Mouse (Mus musculus): Measurements from ENCODE around the gene Xcr1.

Gene Xcr1

DNA sequence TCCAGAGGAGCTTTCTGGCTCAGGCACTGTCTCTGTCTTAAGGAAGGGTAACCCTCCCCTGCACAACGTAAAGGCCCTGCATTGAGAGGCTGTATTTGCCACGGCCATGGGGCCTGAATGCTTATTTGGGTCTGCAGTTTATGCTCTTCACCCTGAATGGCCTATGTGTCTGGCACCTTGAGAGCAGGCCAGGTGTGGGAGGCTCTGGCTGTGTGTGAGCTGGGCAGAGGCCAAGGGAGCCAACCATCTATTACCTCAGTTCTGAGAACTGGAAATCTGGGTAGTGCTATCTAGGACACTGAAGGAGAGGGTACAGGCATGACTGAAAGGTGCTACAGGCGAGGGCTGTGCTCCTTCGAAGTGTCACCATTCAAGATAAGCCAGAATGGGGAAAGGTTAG is 47.0 kb downstream of the Xcr1 start:
- DNase-seq, result no peak

GRCm38 (mm10) chr9:123814326-123814725 is 47.5 kb downstream of the Xcr1 start:
- no peak for DNase-seq

DNA sequence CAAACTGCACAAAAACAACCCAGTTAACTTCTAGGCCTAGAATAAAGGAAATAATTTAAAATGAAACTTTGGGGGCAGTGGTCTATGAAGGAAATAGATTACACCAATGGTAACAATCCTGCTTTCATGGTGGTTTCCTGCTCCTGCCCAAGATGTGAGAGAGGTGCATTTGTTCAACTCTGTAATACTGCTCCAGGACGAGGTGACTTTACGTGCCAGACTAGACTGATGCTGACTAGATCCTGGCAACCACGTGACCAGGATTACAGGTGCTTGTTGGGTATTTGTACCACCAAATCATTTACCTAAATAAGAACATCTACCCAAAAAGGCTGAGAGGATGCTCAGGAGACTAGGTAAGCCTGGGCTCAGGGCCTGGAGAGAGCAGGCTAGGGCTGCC is 50.0 kb downstream of the Xcr1 start:
- no peak for DNase-seq

- no peak for DNase-seq
These were observed 53.2 kb downstream of the Xcr1 start for GRCm38 (mm10) chr9:123808583-123808982.

GRCm38 (mm10) chr9:123806267-123806666 is 55.6 kb downstream of the Xcr1 start, which contains the start of gene Cxcr6:
Cxcr6 (plus strand) TSS chr9:123806475.
- DNase-seq, result no peak

- DNase-seq, result no peak
These were observed 56.6 kb downstream of the Xcr1 start for GRCm38 (mm10) chr9:123805241-123805640.

GRCm38 (mm10) chr9:123802896-123803295 is 58.9 kb downstream of the Xcr1 start:
- DNase-seq, result no peak

DNA sequence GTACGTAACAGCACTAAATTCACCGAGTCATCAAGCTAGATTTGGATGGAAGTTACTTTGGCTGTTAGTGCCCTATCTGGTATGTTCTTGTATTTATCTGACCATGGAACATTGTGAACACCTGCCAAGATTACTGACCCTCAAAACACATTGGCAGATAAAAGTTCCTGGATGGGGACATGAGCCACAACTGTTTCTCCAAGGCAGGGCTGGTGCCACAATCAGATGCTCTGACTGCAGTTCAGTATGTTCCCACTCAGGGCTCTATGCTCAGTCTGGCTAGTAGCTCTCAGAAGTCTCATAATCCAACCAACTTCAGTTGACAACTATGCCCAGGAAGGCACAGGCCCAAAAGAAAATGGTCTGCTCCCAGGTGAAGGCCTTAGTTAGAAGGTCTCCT is 59.4 kb downstream of the Xcr1 start:
- DNase-seq, result no peak

Measured in right cerebral cortex, postnatal 25 days (tissue).